Mouse (Mus musculus) T-cell, adult 2 months (primary cell): Measurements from ENCODE around the gene Msh5.
"Not testable (repeated sequence)": the region's sequence is repeated elsewhere in the genome, so short reads cannot be mapped to it uniquely, and the experiment has no call there.

ENCODE experiments used
- DNase-seq: peaks from one replicate; pipeline ENCODE4 v3.0.0; 2022; ENCODE audit warnings: low spot score

Gene Msh5

DNA sequence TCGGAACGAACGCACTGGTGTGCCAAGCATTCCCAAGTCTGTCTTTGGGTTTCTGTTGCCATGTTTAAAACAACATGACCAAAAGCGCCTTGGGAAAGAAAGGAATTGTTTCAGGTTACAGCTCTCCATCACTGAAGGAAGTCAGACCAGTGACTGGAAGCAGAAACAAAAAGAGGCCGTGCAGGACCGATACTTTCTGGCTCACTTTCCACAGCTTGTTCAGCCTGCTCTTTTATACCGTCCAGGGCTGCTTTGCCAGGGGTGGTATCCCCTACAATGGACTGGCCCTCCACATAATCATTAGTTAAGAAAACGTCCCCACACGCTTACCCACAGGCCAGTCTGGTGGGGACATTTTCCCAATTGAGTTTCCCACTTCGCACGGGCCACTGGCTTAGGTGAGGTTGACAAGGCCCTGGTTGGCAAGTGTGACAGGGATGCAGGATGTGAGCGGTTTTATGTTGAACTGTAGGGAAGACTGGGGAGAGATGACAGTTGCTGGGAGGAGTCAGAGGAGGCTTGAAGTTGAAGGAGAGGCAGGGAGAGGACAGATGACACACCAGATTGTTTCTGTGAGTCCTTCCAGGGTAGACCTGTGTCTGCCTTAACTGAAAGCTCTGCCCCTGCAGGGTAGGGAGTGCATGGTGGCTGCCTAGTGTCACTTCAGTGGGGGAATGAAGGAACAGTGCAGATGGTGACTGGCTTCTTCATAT lies 44.2 kb downstream of the Msh5 start:
- DNase-seq = no peak

- DNase-seq = peak; percentile 54
Observed at GRCm38 (mm10) chr17:35001452-35002152, 44.9 kb downstream of the Msh5 start.

- peak; percentile 81 for DNase-seq
Observed at GRCm38 (mm10) chr17:35000717-35001451, 45.7 kb downstream of the Msh5 start, which contains the start of gene Vars. Vars (plus strand) TSS chr17:35000987.

- DNase-seq = peak; percentile 50
Observed at GRCm38 (mm10) chr17:34999871-35000716, 46.5 kb downstream of the Msh5 start.

DNA sequence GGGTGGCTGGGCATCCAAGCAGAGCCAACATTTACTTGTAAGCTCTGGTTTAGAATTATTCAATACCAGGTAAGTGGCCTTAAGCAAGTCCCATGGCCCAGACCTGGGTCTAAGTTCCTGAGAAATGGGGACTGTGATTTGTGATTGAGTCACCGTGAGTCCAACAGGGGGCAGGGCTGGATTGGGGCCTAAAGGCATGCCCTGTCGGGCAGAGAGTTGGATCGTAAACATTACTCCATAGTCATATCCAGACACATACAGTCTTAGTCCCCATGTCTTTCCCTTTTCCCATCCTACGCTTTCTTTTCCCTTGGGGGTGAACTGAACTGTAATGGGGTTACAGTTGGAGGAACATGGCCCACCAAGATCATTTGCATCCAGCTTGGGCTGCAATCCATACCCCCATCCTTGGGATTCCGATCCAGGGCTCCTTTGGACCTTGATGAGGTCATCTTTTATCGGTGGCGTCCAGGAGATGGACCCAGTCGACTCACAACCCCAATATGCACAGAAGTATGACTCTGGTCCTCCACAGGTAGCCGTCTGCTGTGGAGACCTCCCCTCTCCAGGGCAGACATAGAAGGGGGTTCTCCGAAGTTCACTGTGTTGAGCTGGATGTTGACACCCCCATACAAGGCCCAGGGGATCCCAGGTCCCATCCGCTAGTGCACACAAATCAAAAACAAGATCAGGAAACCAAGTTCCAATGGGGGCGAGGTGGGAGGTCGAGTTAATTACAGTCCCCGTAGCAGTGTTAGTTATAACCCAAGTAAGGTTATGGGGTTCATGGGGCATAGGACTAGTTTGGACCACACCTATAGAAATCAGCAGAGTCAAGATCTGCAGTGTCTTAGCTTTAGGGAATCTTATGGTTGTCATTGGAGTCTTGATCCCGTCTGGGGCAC lies 47.8 kb downstream of the Msh5 start:
- DNase-seq = no peak

GRCm38 (mm10) chr17:34997142-34997483 lies 49.4 kb downstream of the Msh5 start:
- no peak for DNase-seq

DNA sequence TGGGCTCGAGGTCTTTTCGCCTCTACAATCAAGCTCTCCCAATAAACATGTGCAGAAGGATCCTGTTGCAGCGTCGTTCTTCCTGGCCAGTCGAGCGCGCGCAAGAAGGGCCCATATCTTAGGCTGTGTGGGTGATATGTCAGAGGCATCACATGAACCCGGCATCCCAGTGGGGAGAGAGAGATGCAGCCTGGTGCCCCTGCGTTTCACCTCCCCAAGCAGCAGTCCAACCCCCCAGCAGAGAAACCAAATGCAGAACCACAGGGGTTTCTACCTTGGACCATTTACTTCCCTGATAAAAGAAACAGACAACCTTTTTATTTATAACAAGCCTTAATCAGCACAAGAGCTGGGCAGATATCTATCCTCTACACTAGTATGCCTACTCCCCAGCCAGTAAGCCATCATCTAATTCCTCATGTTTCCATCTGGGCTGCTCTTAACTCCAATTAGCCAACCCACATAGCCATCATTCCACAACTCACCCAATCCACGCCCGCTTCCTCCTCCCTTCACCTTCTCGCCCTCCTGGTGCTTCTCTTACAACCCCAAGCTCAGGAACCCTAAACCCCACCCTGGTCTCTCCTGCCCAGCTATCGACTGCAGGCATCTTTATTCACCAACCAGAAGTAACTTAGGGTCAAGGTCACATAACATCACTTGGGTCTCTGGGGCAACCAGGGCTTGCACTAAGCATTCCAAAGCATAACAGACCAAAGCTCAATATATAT lies 50.0 kb downstream of the Msh5 start:
- DNase-seq = no peak

DNA sequence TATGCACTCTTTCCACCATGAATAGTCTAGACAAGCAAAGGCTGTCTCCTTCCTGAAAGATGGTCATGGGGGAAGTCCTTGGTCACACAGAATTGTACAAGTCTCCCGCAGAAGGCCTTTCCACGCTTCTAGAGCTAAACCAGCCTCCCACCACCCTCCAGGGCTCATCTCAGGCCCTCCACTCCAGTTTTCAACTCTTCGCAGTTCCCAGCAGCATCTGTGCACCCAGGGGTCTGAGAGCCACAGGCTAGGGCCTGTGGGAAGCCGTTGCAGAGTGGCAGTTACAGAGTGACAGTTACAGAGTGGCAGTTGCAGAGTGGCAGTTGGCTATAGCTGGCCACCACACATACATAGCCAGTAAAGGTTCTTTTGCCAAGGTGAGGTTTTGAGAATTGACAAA lies 50.6 kb downstream of the Msh5 start:
- DNase-seq = not testable (repeated sequence)

DNA sequence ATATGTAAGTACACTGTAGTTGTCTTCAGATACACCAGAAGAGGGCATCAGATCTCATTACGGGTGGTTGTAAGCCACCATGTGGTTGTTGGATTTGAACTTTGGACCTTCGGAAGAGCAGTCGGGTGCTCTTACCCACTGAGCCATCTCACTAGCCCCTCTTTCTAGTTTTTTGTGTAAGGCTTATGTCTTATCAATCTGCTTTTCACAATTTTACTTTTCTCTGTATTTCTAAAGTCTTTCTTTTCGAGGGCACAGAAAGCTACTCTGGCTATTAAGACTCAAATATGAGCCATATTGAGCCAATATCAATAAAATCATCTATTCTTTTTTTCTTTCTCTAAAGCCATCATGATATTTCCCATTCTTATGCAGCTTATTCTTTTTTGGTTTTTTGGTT lies 51.4 kb downstream of the Msh5 start:
- DNase-seq = not testable (repeated sequence)

DNA sequence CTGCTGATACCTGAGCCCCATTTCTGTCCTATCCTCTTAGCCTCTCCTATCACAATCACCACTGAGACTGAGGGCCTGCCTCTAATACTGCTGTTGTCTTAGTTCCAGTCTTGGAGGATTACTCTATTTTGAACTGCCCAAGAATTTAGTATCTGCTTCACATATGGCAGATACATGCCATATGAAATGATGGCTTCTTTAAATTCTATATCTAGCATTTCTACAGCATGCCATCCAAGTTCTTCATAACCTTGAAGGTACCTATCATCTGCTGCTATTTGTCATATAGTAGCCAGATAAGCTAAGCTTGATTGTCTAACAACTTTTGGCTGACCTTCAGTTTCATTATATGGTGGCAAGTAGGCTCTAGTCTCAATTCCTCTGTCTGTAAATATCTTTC lies 51.8 kb downstream of the Msh5 start:
- DNase-seq = no peak

DNA sequence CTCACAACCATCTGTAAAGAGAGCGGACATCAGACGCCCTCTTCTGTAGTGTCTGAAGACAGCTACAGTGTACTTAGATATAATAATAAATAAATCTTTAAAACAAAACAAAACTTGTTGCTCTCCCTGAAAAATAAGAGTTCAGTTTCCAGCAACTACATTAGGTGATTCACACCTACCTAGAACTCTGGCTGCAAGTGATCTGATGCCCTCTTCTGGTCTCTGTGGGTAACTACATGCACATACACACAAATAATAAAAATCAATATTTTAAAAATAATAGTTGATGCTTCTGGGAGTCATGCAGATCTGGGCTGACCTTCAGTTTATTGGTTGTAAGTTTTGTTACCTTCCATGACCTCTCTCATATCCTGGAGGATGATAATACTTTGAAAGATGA lies 62.3 kb downstream of the Msh5 start:
- peak; percentile 42 for DNase-seq

DNA sequence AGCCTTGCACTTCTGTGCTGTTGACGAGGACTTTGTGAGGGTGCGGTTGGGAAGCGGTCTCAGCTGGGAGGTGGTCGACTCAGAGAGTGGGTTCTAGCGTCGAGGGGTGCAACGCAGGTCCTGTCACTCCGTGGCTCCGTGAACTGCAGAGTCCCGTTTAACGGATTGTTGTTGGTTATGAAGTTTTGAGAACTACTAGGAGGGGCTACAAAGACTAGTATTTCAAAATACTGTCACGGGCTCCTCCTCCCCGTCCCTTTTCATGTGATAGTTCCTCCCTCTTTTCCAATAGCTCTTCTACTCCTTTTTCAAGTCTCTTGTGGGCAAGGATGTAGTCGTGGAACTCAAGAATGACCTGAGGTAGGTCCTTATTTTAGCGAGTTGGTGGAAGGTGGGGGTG lies 64.2 kb downstream of the Msh5 start:
- no peak for DNase-seq

- DNase-seq = peak; percentile 94
Observed at GRCm38 (mm10) chr17:34981690-34982180, 64.8 kb downstream of the Msh5 start, which contains the start of gene Lsm2. Lsm2 (plus strand) TSS chr17:34981862.

GRCm38 (mm10) chr17:34980655-34981054 lies 65.9 kb downstream of the Msh5 start:
- DNase-seq = peak; percentile 67

- DNase-seq = no peak
Observed at GRCm38 (mm10) chr17:34979631-34980030, 66.9 kb downstream of the Msh5 start.
